Mouse (Mus musculus) bone marrow, adult 2 months (tissue): ENCODE results near the gene Micu1.

Source experiments
- CTCF ChIP-seq: fragments of 200-500 bp; IDR thresholded peaks from 2 replicates; pipeline ENCODE4 v1.5.1; 2011; ENCODE audit warnings: low read length, control low read depth; ENCODE audit not compliant: control insufficient read depth, insufficient read depth
- POLR2A ChIP-seq: fragments of 200-500 bp; IDR thresholded peaks from 2 replicates; pipeline ENCODE4 v1.6.1; 2011; ENCODE audit warnings: low read depth, mild to moderate bottlenecking, control low read depth, low read length, borderline replicate concordance; ENCODE audit not compliant: control insufficient read depth

- no peak for TF ChIP-seq CTCF
- no peak for TF ChIP-seq POLR2A
Observed at GRCm38 (mm10) chr10:59900939-59901338, 198.7 kb downstream of the Micu1 start.
